Mouse (Mus musculus) cerebellum, adult 9-10 months (tissue): ENCODE measurements around the gene Ntm.
A peak's percentile ranks its signal among the peaks of the same experiment; 100 is the strongest.

ENCODE experiments used
- DNase-seq: peaks from one replicate; pipeline ENCODE4 v3.0.0; 2022

Gene Ntm

GRCm38 (mm10) chr9:29748070-29748469 is 214.9 kb downstream of the Ntm start:
- DNase-seq, result no peak

- no peak for DNase-seq
Observed at GRCm38 (mm10) chr9:29738835-29739526, 224.0 kb downstream of the Ntm start.

DNA sequence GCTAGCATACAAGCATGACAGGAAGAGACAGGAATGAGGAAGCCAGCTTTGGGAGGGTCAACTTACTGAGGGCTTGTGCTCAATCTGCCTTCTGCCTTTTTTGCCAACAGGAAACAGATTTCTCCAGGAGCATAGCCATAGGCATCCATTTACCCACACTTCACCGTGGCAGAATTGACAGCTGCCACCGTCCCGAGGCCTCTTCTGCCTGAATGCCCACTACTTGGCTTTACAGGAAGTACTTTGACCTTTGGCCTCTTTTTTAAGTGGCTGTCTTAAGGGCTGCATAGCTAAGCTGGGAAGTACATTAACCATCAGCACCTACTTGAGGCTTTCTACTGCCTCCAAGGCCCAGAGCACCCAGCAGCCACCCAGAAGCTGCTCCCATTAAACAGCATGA is 226.9 kb downstream of the Ntm start:
- DNase-seq, result no peak

GRCm38 (mm10) chr9:29732895-29733294 is 230.0 kb downstream of the Ntm start:
- no peak for DNase-seq

- no peak for DNase-seq
Observed at GRCm38 (mm10) chr9:29731672-29732071, 231.3 kb downstream of the Ntm start.

DNA sequence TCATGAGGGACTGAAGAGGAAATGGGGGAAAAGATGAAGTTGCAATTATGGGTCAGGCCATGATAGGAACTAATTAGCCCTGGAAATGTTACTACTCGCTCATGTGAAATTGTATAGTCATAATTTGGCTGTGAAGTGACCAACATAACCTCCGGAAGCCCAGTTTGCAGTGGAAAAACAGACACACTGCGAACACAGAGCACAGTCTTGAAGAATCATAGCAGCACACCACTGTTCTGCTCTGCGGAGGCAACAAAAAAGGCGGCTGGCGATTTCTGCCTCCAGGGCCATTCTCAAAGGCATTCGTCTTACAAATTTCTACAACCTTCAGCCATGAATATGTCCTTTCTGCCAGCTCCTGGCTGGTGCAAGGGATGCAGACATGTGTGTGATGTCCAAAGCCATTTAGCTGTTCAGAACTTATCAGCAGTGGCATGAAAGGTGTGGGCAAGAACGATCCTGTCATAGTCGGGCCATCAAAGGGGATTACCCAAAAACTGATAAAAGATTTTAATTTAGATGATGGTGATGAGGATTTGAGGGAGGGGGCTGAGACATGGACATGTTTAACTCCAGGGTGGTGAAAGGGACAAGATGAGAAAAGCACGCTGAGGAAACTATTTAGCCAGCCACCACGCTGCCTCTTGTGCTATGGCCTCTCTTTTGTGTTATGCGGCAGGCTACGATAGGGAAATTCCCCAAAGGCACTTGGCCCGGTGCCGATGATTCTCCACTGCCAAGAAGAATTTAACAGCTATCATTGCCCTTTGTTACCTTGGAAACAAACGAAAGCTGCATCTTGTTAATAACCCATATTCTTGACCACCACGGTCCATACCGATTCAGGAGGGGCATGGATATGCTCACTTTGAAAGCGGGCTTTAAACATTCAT is 235.2 kb downstream of the Ntm start:
- DNase-seq, result no peak

- DNase-seq, result no peak
Observed at GRCm38 (mm10) chr9:29721461-29721860, 241.5 kb downstream of the Ntm start.

GRCm38 (mm10) chr9:29716795-29717194 is 246.1 kb downstream of the Ntm start:
- no peak for DNase-seq

DNA sequence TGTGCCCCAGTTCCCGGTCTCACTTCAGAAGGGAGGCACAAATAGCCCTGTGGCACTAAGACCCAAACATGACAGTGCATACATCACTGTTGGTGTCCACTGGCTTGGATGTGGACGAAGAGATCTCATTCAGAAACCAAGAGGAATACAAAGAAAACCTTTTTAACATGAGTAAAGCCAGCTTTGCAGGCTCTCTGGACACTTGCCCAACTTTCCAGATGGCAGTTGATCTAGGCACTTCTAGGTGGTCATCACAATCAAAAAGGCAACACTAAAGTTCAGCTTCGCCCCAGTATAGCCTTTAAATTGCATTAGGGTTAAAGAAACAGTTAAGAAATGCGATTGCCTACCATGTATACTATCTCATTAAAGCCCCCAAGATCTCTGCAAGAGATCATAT is 264.7 kb downstream of the Ntm start:
- peak; percentile 62 for DNase-seq

- DNase-seq, result no peak
Observed at GRCm38 (mm10) chr9:29694151-29694550, 268.8 kb downstream of the Ntm start.

DNA sequence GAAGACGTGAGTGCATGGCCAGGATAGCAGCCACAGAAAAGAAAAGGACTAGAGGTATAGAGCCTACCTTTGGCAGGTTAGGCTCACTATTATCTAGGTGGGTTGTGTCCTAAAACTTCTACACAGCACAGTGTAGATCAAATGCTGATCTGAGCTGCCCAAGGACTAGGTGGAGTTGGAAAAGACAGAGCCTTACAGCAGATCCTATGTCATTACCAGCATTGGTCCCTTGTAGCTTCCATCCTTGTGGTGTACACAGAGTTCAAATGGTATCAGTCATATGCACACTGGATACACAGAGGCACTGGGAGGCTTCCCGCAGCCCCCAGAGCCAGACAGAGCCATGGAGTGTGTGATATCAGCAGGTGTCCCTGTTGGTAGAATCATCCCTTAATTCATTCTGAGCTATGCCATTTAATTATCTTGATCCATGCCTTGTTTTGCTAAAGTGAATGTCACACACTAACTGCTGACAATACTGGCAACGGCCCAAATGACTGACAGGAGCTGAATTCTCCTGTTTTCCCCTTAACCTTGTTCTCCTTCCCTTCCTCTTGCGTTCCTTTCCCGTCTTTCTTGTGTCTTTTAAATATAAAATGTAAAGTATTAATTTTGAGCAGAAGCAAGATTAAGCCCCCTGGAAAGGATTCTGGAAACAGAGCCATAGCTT is 271.6 kb downstream of the Ntm start:
- DNase-seq, result no peak

DNA sequence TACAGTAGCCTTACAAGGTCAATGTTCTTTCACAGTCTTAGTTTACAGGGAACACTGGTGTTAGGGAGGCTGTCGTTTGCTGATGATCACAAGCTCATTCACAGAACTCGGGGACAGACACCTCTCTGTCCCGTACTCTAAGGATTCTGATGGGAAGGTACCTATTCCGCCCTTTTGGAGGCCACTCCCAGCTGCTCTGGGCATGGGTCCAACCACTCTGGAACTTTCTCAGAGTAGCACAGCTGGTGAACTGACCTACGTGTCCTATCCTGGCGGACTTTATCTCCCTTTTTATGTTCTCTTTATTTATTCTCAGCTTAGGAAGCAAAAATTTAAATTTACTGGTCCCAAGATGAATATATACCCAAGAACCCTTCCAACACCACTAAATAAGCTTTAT is 280.7 kb downstream of the Ntm start:
- DNase-seq, result no peak

GRCm38 (mm10) chr9:29680677-29681076 is 282.3 kb downstream of the Ntm start:
- DNase-seq, result no peak

GRCm38 (mm10) chr9:29673911-29674310 is 289.0 kb downstream of the Ntm start:
- no peak for DNase-seq

- no peak for DNase-seq
Observed at GRCm38 (mm10) chr9:29671861-29672260, 291.1 kb downstream of the Ntm start.

DNA sequence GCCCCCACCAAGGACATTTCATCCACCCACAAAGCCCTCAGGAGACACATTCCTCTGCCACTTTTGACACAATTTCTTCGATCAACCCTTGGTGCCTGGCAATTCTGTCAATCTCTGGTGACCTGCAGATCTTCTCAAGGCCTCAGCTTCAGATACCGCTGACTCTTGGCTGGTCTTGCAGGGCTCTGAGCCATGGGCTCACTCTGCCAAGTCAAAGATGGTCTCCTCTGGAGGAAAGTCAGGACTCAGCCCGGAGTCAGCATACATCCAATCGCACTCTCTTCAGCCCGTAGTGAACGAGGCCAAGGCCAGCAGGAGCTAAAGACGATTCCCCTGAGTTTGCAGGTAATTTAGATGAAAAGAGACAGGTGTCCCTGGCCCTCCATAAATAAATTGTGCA is 299.7 kb downstream of the Ntm start:
- DNase-seq, result peak; percentile 58

DNA sequence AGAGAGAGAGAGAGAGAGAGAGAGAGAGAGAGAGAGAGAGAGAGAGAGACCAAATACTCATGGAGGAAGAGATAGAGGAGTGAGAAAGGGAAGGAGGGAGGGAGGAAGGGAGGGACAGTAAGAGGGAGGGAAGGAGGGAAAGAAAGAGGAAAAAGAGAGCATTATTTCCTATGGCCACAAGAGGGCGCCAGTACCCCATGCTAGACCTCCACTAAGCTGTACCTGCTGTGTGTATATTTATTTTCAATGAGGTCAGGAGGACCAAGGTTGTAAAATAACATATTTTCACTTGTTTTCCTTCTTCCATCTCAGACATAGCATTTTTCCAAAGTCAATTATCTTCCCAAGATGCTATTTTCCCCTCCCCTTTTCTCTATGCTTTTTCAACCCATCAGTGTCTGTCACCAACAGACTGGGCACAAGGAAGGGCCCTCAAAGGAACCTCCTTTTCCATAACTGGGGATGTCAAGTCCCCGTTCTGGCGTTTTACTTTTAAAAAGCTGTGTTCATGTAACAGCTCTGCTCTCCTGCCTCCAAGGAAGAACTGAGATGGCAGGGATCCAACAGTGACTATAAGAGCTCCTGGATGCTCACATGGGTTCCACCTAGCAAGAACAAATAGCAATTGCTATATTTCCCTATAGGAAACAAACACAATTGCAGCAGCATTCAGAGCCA is 301.3 kb downstream of the Ntm start:
- peak; percentile 82 for DNase-seq

- DNase-seq, result no peak
Observed at GRCm38 (mm10) chr9:29660059-29660613, 302.8 kb downstream of the Ntm start.

DNA sequence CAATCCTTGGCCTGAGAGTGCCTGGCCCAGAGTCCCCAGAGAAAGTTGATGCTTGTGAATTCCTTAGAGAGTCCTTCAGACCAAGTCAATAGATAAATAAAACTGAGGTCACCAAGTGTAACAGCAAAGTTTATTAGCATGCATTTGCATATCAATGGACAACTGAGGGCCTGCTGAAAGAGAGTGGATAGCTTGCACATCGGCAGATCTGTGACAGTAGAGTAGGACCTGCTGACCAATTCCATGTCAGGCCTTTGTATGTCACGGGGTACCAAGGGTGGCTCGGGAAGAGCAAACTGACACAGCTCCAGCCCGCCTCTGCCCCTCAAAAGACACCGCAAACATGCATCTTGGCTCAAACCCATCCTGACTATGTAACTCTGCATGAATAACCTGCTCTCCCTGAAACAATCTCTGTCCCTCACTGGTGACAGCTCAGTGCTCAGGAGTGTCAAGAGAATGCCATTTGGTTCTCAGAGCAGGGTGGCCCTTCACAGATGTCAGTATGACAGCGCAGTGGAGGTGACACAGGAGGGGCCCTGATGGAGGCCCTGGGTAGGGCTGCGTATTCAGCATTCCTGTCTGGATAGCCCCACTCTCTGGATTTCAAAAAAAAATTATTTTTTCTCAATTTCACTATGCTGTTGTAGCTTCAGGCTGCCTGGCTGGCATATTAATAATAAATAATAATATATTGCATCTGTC is 305.0 kb downstream of the Ntm start:
- DNase-seq, result no peak

- peak; percentile 73 for DNase-seq
Observed at GRCm38 (mm10) chr9:29654885-29655284, 308.1 kb downstream of the Ntm start.

- DNase-seq, result peak; percentile 35
Observed at GRCm38 (mm10) chr9:29653678-29654235, 309.2 kb downstream of the Ntm start.

- peak; percentile 28 for DNase-seq
Observed at GRCm38 (mm10) chr9:29652854-29653253, 310.1 kb downstream of the Ntm start.
